Mouse (Mus musculus) CH12.LX (cell line): ENCODE results near the gene Hdac1. TPM values are rescaled to one million over a fixed set of nuclear protein-coding genes. Genes with fewer than 3 reads are reported as not detected.

Experiments used
- DNase-seq: peaks from one replicate; pipeline ENCODE4 v3.0.0-alpha.2; 2013; ENCODE audit errors: extremely low read depth
- H3K27ac ChIP-seq: 2 replicates; pipeline ENCODE4 v1.5.1; 2012; ENCODE audit warnings: low read depth, mild to moderate bottlenecking, control low read depth, moderate library complexity; ENCODE audit not compliant: insufficient read depth
- H3K27me3 ChIP-seq: replicated peaks from 2 replicates; pipeline ENCODE3; 2012; ENCODE audit warnings: inconsistent platforms
- H3K36me3 ChIP-seq, 2 experiments: replicated peaks in 1 of 2; 2 replicates each; pipeline versions ENCODE3 to v1.6.1; 2012; ENCODE audit warnings: inconsistent platforms in 1 of 2, low read length in 1 of 2, mild to moderate bottlenecking in 1 of 2, mixed read lengths in 1 of 2, moderate library complexity in 1 of 2; ENCODE audit not compliant: control insufficient read depth in 1 of 2, insufficient read depth in 1 of 2
- H3K4me1 ChIP-seq, 2 experiments: 2 replicates each; pipeline ENCODE4 v1.6.1; 2012; ENCODE audit warnings: inconsistent platforms in 1 of 2, moderate library complexity in 1 of 2; ENCODE audit not compliant: insufficient read depth in 2 of 2, control insufficient read depth in 1 of 2
- H3K4me2 ChIP-seq: 2 replicates; pipeline ENCODE4 v1.6.1; 2012; ENCODE audit warnings: low read depth, mild to moderate bottlenecking, control low read depth; ENCODE audit not compliant: poor library complexity, insufficient read depth, severe bottlenecking
- H3K4me3 ChIP-seq, 3 experiments: fragments of 150-350 bp in 1 of 3; sonication (generic) in 1 of 3; replicated peaks in 1 of 3; 2 replicates each; pipeline versions ENCODE3 to v1.5.1; 2011 to 2012; ENCODE audit warnings: low read depth in 2 of 3, low read length in 2 of 3, mild to moderate bottlenecking in 2 of 3, moderate library complexity in 2 of 3, control low read depth in 1 of 3, improper control_type of control experiment in 1 of 3, inconsistent platforms in 1 of 3, mixed read lengths in 1 of 3; ENCODE audit not compliant: poor library complexity in 1 of 3
- H3K79me2 ChIP-seq: replicated peaks from 2 replicates; pipeline ENCODE4 v1.6.1; 2012; ENCODE audit warnings: mild to moderate bottlenecking, moderate library complexity; ENCODE audit not compliant: control insufficient read depth, poor library complexity, insufficient read depth, severe bottlenecking; ENCODE audit errors: extremely low read depth
- H3K9ac ChIP-seq: 2 replicates; pipeline ENCODE4 v1.6.1; 2012; ENCODE audit warnings: low read depth, mild to moderate bottlenecking, control low read depth, moderate library complexity; ENCODE audit not compliant: insufficient read depth
- H3K9me3 ChIP-seq: replicated peaks from 2 replicates; pipeline ENCODE3; 2012; ENCODE audit warnings: low read length, inconsistent platforms, mixed read lengths
- BHLHE40 ChIP-seq: IDR thresholded peaks from 2 replicates; pipeline ENCODE4 v1.6.1; 2011; ENCODE audit warnings: mild to moderate bottlenecking, low read depth, low read length, improper control_type of control experiment
- CTCF ChIP-seq, 2 experiments: IDR thresholded peaks in 1 of 2; conservative IDR thresholded peaks in 1 of 2; 2 replicates each; pipeline ENCODE4 v1.5.1; 2011 to 2012; ENCODE audit warnings: low read depth in 2 of 2, low read length in 2 of 2, improper control_type of control experiment in 1 of 2, inconsistent platforms in 1 of 2, mild to moderate bottlenecking in 1 of 2, moderate library complexity in 1 of 2
- E2F4 ChIP-seq: IDR thresholded peaks from 2 replicates; pipeline ENCODE4 v1.6.1; 2011; ENCODE audit warnings: low read depth, low read length, improper control_type of control experiment; ENCODE audit not compliant: insufficient replicate concordance
- ELF1 ChIP-seq: IDR thresholded peaks from 2 replicates; pipeline ENCODE4 v1.6.1; 2014; ENCODE audit warnings: low read depth, mild to moderate bottlenecking, inconsistent platforms, low read length, improper control_type of control experiment
- ETS1 ChIP-seq: conservative IDR thresholded peaks from 2 replicates; pipeline ENCODE4 v1.6.1; 2012; ENCODE audit warnings: low read depth, mild to moderate bottlenecking, inconsistent platforms, low read length, improper control_type of control experiment, moderate library complexity
- HCFC1 ChIP-seq: IDR thresholded peaks from 2 replicates; pipeline ENCODE4 v1.6.1; 2012; ENCODE audit warnings: low read depth, mild to moderate bottlenecking, inconsistent platforms, low read length, improper control_type of control experiment
- IRF4 ChIP-seq: IDR thresholded peaks from 2 replicates; pipeline ENCODE4 v1.6.1; 2014; ENCODE audit warnings: low read depth, mild to moderate bottlenecking, inconsistent platforms, low read length, improper control_type of control experiment
- JUN ChIP-seq: IDR thresholded peaks from 2 replicates; pipeline ENCODE4 v1.6.1; 2011; ENCODE audit warnings: low read depth, mild to moderate bottlenecking, low read length, improper control_type of control experiment, moderate library complexity; ENCODE audit not compliant: insufficient read depth
- JUND ChIP-seq: conservative IDR thresholded peaks from 2 replicates; pipeline ENCODE4 v1.6.1; 2011; ENCODE audit warnings: low read depth, low read length, improper control_type of control experiment
- MXI1 ChIP-seq: IDR thresholded peaks from 2 replicates; pipeline ENCODE4 v1.6.1; 2011; ENCODE audit warnings: mild to moderate bottlenecking, low read depth, low read length, improper control_type of control experiment
- MYC ChIP-seq: IDR thresholded peaks from 2 replicates; pipeline ENCODE4 v1.6.1; 2011; ENCODE audit warnings: low read depth, mild to moderate bottlenecking, improper control_type of control experiment, low read length
- PAX5 ChIP-seq: IDR thresholded peaks from 2 replicates; pipeline ENCODE4 v1.6.1; 2012; ENCODE audit warnings: low read length, inconsistent platforms, mixed read lengths
- POLR2AphosphoS2 ChIP-seq: IDR thresholded peaks from 2 replicates; pipeline ENCODE4 v1.6.1; 2011; ENCODE audit warnings: low read depth, low read length, improper control_type of control experiment
- RAD21 ChIP-seq: IDR thresholded peaks from 2 replicates; pipeline ENCODE4 v1.6.1; 2011; ENCODE audit warnings: low read depth, mild to moderate bottlenecking, low read length, improper control_type of control experiment, moderate library complexity
- SIN3A ChIP-seq: IDR thresholded peaks from 2 replicates; pipeline ENCODE4 v1.6.1; 2012; ENCODE audit warnings: low read length, improper control_type of control experiment, inconsistent platforms
- SMC3 ChIP-seq: IDR thresholded peaks from 2 replicates; pipeline ENCODE4 v1.6.1; 2011; ENCODE audit warnings: low read depth, low read length, improper control_type of control experiment
- TCF12 ChIP-seq: IDR thresholded peaks from 2 replicates; pipeline ENCODE4 v1.6.1; 2014; ENCODE audit warnings: low read depth, mild to moderate bottlenecking, inconsistent platforms, low read length, improper control_type of control experiment
- UBTF ChIP-seq: IDR thresholded peaks from 2 replicates; pipeline ENCODE4 v1.6.1; 2012; ENCODE audit warnings: low read depth, mild to moderate bottlenecking, inconsistent platforms, low read length, improper control_type of control experiment, moderate library complexity
- ZMIZ1 ChIP-seq: IDR thresholded peaks from 2 replicates; pipeline ENCODE4 v1.6.1; 2012; ENCODE audit warnings: low read depth, mild to moderate bottlenecking, inconsistent platforms, low read length, improper control_type of control experiment
- dilution Hi-C: fragments of 300-500 bp; cut with MboI; formaldehyde crosslinking; loops from 2 replicates; pipeline ENCODE4 v1.14.3; 2020; ENCODE audit warnings: low sequenced_read_pairs; ENCODE audit not compliant: extremely low pct_unique_long_range_greater_than_20kb, extremely low pct_ligation_motif_present
- in situ Hi-C: fragments of 300-500 bp; cut with MboI; formaldehyde crosslinking; loops from 3 replicates; pipeline ENCODE4 v1.14.3; 2019; ENCODE audit warnings: low sequenced_read_pairs, low pct_ligation_motif_present, low pct_unique_long_range_greater_than_20kb, mixed read lengths
- polyA plus RNA-seq: library from polyadenylated mRNA; unstranded; fragments of >175 nt; gene quantifications from 2 replicates; pipeline ENCODE4 v1.2.1, GENCODE M21; 2012; ENCODE audit warnings: low read depth; ENCODE audit not compliant: insufficient read length
- total RNA-seq, 2 experiments: library from RNA; depleted of rRNA; stranded (reverse); fragments of 300-350 nt in 1 of 2; fragments of >200 nt in 1 of 2; gene quantifications; 2 replicates each; pipeline ENCODE4 v1.2.3; 2012 to 2014

Hdac1 gene
- total and polyA plus RNA-seq, 3 experiments, result 71.7 to 231 (median 106) TPM

- Histone ChIP-seq H3K36me3 (peaks cover 0 to 8% of the 10 kb centered on the region in 2 experiments), H3K27ac (peak overlapping the region; percentile 59), H3K9me3 (no peaks in the 10 kb centered on the region), H3K4me2 (peak overlapping the region; percentile 48), H3K4me1 (peaks cover 15 to 42% of the 10 kb centered on the region in 2 experiments), H3K79me2 (no peaks in the 10 kb centered on the region), H3K27me3 (no peaks in the 10 kb centered on the region), H3K9ac (no peak overlapping the region), H3K4me3 (peak overlapping the region in 1 of 3 experiments; percentile 18)
- peak; percentile 82 for DNase-seq
- TF ChIP-seq UBTF (no peak), SMC3 (peak; percentile 60), BHLHE40 (no peak), JUN (peak; percentile 36), MXI1 (no peak), IRF4 (peak; percentile 32; the same call in 1 of the 2 replicates), RAD21 (peak; percentile 67), ETS1 (no peak), MYC (no peak), ELF1 (no peak), ZMIZ1 (no peak), E2F4 (no peak), CTCF (conservative IDR thresholded peaks at IDR 0.05 in 1 of 2, IDR thresholded peaks at IDR 0.05 in 1 of 2; ENCODE audit: low read depth in 2 of 2, low read length in 2 of 2) (peak; percentile 19 to 73; a peak in 2 of 4 replicates), HCFC1 (no peak), JUND (no peak), TCF12 (no peak), SIN3A (no peak; the same call in 1 of the 2 replicates)
- in situ Hi-C loops, result no loop called here
- dilution Hi-C loops, result no loop called here
These were observed 46.6 kb downstream of the Hdac1 start for GRCm38 (mm10) chr4:129495672-129496562.

DNA sequence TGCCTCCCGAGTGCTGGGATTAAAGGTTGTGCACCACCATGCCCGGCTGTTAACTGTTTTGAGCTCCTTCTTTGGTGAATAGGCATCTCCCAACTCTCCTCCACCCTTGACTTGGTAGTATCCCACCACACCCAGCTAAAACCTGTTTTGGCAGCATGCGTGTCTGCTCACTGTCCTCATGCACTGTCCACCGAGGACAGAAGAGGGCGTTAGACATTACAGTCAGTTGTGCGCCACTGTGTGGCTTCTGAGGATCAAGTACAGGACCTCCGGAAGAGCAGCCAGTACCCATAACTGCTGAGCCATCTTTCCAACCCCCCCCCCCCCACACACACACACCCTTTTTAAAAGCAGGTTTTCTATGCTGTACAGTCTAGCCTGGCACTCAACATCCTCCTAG is 47.8 kb downstream of the Hdac1 start:
- H3K27ac ChIP-seq, result no peak overlapping the region
- H3K27me3 ChIP-seq, result no peaks in the 10 kb centered on the region
- in situ Hi-C loops (no loop called here), dilution Hi-C loops (no loop called here)
- no peak for DNase-seq
- H3K4me3 ChIP-seq, result no peak overlapping the region
- H3K9ac ChIP-seq, result no peak overlapping the region
- no peak overlapping the region for H3K4me2 ChIP-seq
- H3K79me2 ChIP-seq, result no peaks in the 10 kb centered on the region
- TF ChIP-seq PAX5 (no peak), CTCF (conservative IDR thresholded peaks at IDR 0.05 in 1 of 2, IDR thresholded peaks at IDR 0.05 in 1 of 2; ENCODE audit: low read depth in 2 of 2, low read length in 2 of 2) (peak in 1 of 2 experiments; percentile 29; a peak in 2 of 4 replicates), POLR2AphosphoS2 (no peak)
- H3K9me3 ChIP-seq, result no peaks in the 10 kb centered on the region
- H3K4me1 ChIP-seq, result peaks cover 15 to 39% of the 10 kb centered on the region in 2 experiments
- H3K36me3 ChIP-seq, result peaks cover 0 to 13% of the 10 kb centered on the region in 2 experiments
